Mouse (Mus musculus): ENCODE measurements around the gene Cdc34.

GRCm38 (mm10) chr10:79638486-79639204 is 43.4 kb upstream of the Cdc34 start:
- no peak for TF ChIP-seq GATA1 (IDR thresholded peaks at IDR 0.05; ENCODE audit: borderline replicate concordance, low read length)
- no peak for TF ChIP-seq FLI1 (IDR thresholded peaks at IDR 0.05; ENCODE audit: low read length)
